Mouse (Mus musculus): ENCODE data around the gene Hnrnpr. TPM values are rescaled to one million over a fixed set of nuclear protein-coding genes. Genes with fewer than 3 reads are reported as not detected.

Gene Hnrnpr
- total RNA-seq (2014; rRNA removed; ENCODE audit: low replicate concordance) (25.1 and 39.7 TPM in 2 replicates), polyA plus RNA-seq (2015; fragmentation: Nextera tagmentation; extraction: Ambion mirVana) (57.9 and 70.0 TPM in 2 replicates)

GRCm38 (mm10) chr4:136310229-136311041 is at the start of gene Hnrnpr:
Hnrnpr (plus strand) TSS chr4:136310942.
- DNase-seq (ENCODE audit: low spot score) (peak; percentile 96), ATAC-seq (ENCODE audit: insufficient read depth, low read depth) (peak; percentile 98)
- no peaks in the 10 kb centered on the region for H3K27me3 ChIP-seq (ENCODE audit: control insufficient read depth, insufficient read depth, low read length)
- peak within 1 kb of the TSS; percentile 96 for H3K9ac ChIP-seq (replicated peaks; ENCODE audit: low read depth, low read length)
- H3K4me3 ChIP-seq (ENCODE audit: low read depth, low read length): peak within 1 kb of the TSS; percentile 97
- no peaks in the 10 kb centered on the region for H3K36me3 ChIP-seq (replicated peaks; ENCODE audit: control insufficient read depth, insufficient read depth, low read length)
- no peaks in the 10 kb centered on the region for H3K9me3 ChIP-seq (replicated peaks; ENCODE audit: control insufficient read depth, low read length)
- H3K4me2 ChIP-seq (ENCODE audit: low read depth, low read length): peak within 1 kb of the TSS; percentile 87
- TF ChIP-seq EP300 (IDR thresholded peaks at IDR 0.05; ENCODE audit: low read depth) (peak; percentile 93), CTCF (IDR thresholded peaks at IDR 0.05; ENCODE audit: low read depth) (no peak)
- H3K27ac ChIP-seq (ENCODE audit: low read depth): peak within 1 kb of the TSS; percentile 94
- under 1% methylated on average over 60 of the region's 65 CpGs for WGBS
- H3K4me1 ChIP-seq (ENCODE audit: control insufficient read depth, insufficient read depth): peaks cover 14% of the 10 kb centered on the region

GRCm38 (mm10) chr4:136261912-136262311 is 48.8 kb upstream of the Hnrnpr start:
- no peaks in the 10 kb centered on the region for H3K9me3 ChIP-seq (replicated peaks; ENCODE audit: control insufficient read depth, low read length)
- TF ChIP-seq EP300 (IDR thresholded peaks at IDR 0.05; ENCODE audit: low read depth) (no peak), CTCF (IDR thresholded peaks at IDR 0.05; ENCODE audit: low read depth) (no peak)
- no peaks in the 10 kb centered on the region for H3K27me3 ChIP-seq (ENCODE audit: control insufficient read depth, insufficient read depth, low read length)
- H3K4me3 ChIP-seq (ENCODE audit: low read depth, low read length): no peak overlapping the region
- no peak overlapping the region for H3K4me2 ChIP-seq (ENCODE audit: low read depth, low read length)
- no peak overlapping the region for H3K9ac ChIP-seq (replicated peaks; ENCODE audit: low read depth, low read length)
- peaks cover 6% of the 10 kb centered on the region; the same call in 1 of the 2 replicates for H3K36me3 ChIP-seq (replicated peaks; ENCODE audit: control insufficient read depth, insufficient read depth, low read length)
- H3K4me1 ChIP-seq (ENCODE audit: control insufficient read depth, insufficient read depth): peaks cover 11% of the 10 kb centered on the region
- ATAC-seq (ENCODE audit: insufficient read depth, low read depth) (peak; percentile 43), DNase-seq (ENCODE audit: low spot score) (peak; percentile 66)
- H3K27ac ChIP-seq (ENCODE audit: low read depth): peak overlapping the region; percentile 92
- WGBS: 28% methylated on average over 10 of the region's 10 CpGs

GRCm38 (mm10) chr4:136263555-136263954 is 47.2 kb upstream of the Hnrnpr start:
- no peaks in the 10 kb centered on the region for H3K9me3 ChIP-seq (replicated peaks; ENCODE audit: control insufficient read depth, low read length)
- H3K4me2 ChIP-seq (ENCODE audit: low read depth, low read length): no peak overlapping the region
- H3K27ac ChIP-seq (ENCODE audit: low read depth): no peak overlapping the region
- H3K36me3 ChIP-seq (replicated peaks; ENCODE audit: control insufficient read depth, insufficient read depth, low read length): no peaks in the 10 kb centered on the region
- no peak overlapping the region for H3K4me3 ChIP-seq (ENCODE audit: low read depth, low read length)
- DNase-seq (ENCODE audit: low spot score) (no peak), ATAC-seq (ENCODE audit: insufficient read depth, low read depth) (no peak)
- H3K27me3 ChIP-seq (ENCODE audit: control insufficient read depth, insufficient read depth, low read length): no peaks in the 10 kb centered on the region
- 96% methylated on average over 4 of the region's 4 CpGs for WGBS
- H3K4me1 ChIP-seq (ENCODE audit: control insufficient read depth, insufficient read depth): peaks cover 11% of the 10 kb centered on the region
- no peak overlapping the region for H3K9ac ChIP-seq (replicated peaks; ENCODE audit: low read depth, low read length)
- TF ChIP-seq CTCF (IDR thresholded peaks at IDR 0.05; ENCODE audit: low read depth) (no peak), EP300 (IDR thresholded peaks at IDR 0.05; ENCODE audit: low read depth) (no peak)

DNA sequence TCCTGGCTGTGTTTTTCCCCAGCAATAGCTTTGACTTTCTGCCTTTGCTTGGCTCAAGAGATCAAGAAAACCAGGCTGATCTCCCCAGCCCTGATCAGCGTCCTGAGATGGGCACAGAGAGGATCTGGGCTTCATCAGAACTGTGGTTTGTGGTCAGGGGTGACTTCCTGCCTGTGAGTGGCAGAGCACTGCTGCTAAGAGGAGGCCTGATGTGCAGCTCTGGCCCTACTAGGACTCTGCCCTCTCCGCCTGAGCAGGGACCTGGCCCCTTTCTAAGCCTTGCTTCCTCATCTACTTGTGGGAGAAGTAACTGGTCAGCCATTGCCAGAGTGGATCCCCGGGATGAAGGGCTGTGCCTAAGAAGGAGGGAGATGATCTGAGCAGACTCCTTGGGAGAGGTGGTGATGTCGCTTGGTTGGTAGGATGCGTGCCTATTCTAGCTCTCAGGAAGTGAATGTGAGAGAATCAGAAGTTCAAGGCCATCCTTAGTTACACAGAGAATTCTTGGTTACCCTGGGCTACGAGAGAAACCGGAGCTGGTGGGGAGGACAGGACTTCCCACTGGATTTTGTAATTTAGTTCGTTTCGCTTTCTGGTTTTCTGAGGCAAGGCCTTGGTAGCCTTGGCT is 43.9 kb upstream of the Hnrnpr start:
- no peaks in the 10 kb centered on the region for H3K36me3 ChIP-seq (replicated peaks; ENCODE audit: control insufficient read depth, insufficient read depth, low read length)
- DNase-seq (ENCODE audit: low spot score): no peak
- H3K4me3 ChIP-seq (ENCODE audit: low read depth, low read length): no peak overlapping the region
- H3K4me1 ChIP-seq (ENCODE audit: control insufficient read depth, insufficient read depth): no peaks in the 10 kb centered on the region
- WGBS: 75% methylated on average over 9 of the region's 9 CpGs
- H3K9me3 ChIP-seq (replicated peaks; ENCODE audit: control insufficient read depth, low read length): no peaks in the 10 kb centered on the region
- no peaks in the 10 kb centered on the region for H3K27me3 ChIP-seq (ENCODE audit: control insufficient read depth, insufficient read depth, low read length)
- H3K27ac ChIP-seq (ENCODE audit: low read depth): no peak overlapping the region
- TF ChIP-seq CTCF (IDR thresholded peaks at IDR 0.05; ENCODE audit: low read depth) (no peak), EP300 (IDR thresholded peaks at IDR 0.05; ENCODE audit: low read depth) (no peak)
- H3K4me2 ChIP-seq (ENCODE audit: low read depth, low read length): no peak overlapping the region
- no peak for ATAC-seq (ENCODE audit: insufficient read depth, low read depth)
- no peak overlapping the region for H3K9ac ChIP-seq (replicated peaks; ENCODE audit: low read depth, low read length)

DNA sequence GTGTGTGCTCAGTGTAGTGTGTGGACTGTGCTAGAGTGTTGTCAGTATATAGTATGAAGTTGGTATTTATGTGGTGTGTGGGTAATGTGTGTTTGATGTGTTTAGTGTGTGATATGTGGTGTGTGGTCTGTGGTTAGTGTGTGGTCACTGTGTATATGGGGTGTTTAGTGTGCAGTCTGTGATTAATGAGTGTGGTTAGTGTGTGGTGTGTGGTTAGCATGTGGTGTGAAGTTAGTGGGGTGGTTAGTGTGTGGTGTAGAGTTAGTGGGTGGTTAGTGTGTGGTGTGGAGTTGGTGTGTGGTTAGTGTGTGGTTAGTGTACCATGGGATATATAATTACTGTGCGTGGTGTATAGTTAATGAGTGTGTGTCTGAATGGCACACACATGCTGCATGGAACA is 41.8 kb upstream of the Hnrnpr start:
- no peak for ATAC-seq (ENCODE audit: insufficient read depth, low read depth)

More for the DNA sequence above, 41.8 kb upstream of the Hnrnpr start:
- no peak overlapping the region for H3K27ac ChIP-seq (ENCODE audit: low read depth)
- TF ChIP-seq EP300 (IDR thresholded peaks at IDR 0.05; ENCODE audit: low read depth) (no peak), CTCF (IDR thresholded peaks at IDR 0.05; ENCODE audit: low read depth) (no peak)
- DNase-seq (ENCODE audit: low spot score): no peak
- WGBS: 95% methylated on average over 1 of the region's 1 CpGs
- H3K4me2 ChIP-seq (ENCODE audit: low read depth, low read length): no peak overlapping the region
- H3K9me3 ChIP-seq (replicated peaks; ENCODE audit: control insufficient read depth, low read length): peaks cover 10% of the 10 kb centered on the region
- H3K27me3 ChIP-seq (ENCODE audit: control insufficient read depth, insufficient read depth, low read length): no peaks in the 10 kb centered on the region
- H3K9ac ChIP-seq (replicated peaks; ENCODE audit: low read depth, low read length): no peak overlapping the region
- H3K4me3 ChIP-seq (ENCODE audit: low read depth, low read length): no peak overlapping the region
- no peaks in the 10 kb centered on the region for H3K4me1 ChIP-seq (ENCODE audit: control insufficient read depth, insufficient read depth)
- H3K36me3 ChIP-seq (replicated peaks; ENCODE audit: control insufficient read depth, insufficient read depth, low read length): peaks cover 11% of the 10 kb centered on the region; the same call in 1 of the 2 replicates
